Comparison of ENCODE assay signal across 7 mouse cellular contexts in the genomic region with DNA sequence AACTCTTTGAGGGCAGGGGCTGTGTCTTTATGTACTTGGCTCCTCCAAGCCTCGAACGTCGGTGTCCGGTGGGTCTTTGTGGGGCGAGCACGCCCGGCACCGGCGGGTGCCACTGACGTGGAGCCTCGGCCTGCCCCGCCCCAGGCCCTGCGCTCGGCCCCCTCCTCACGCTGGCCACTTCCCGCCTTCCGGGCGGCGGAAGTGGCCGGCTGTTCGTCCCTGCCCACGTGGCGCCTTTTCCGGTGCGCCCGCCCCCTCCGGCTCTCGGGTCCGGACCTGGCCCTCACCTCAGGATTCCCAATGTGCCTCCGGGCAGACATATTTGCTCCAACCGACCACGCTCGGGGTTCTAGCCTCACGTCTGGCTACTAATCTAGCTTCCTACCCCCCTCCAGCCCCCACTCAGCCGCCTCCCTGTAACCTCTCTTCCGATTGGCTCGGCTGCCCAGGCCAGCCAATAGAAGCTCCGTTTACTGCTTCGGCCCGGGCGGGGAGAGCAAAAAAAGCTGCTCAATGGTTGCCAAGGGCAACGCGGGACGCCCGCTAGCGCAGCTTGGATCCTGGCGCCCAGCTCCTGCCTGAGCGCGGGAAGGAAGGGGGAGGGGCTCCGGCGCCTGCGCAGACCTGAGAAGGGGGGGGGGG. TPM values are rescaled to one million over a fixed set of nuclear protein-coding genes. Genes with fewer than 3 reads are reported as not detected.
A peak's percentile ranks its signal among the peaks of the same experiment; 100 is the strongest.
DNase-seq lines count a peak whose midpoint lies in the region; ATAC-seq lines count a peak whose summit lies in the region.

A gene (minus strand): TSS at position 400 of the 642 bp plus-strand sequence.

- peak within 1 kb of the TSS; percentile 57 for H3K4me3 ChIP-seq in embryonic facial prominence, embryonic 10.5 days
- H3K4me3 ChIP-seq in limb, embryonic 10.5 days: peak within 1 kb of the TSS; percentile 53
- H3K4me3 ChIP-seq in midbrain, embryonic 13.5 days (replicated peaks): peak within 1 kb of the TSS; percentile 51

- peak within 1 kb of the TSS; percentile 93 for H3K27ac ChIP-seq in embryonic facial prominence, embryonic 10.5 days (replicated peaks)
- peak within 1 kb of the TSS; percentile 98 for H3K27ac ChIP-seq in limb, embryonic 10.5 days
- peak within 1 kb of the TSS; percentile 92 for H3K27ac ChIP-seq in midbrain, embryonic 13.5 days

- peaks cover 28% of the 10 kb centered on the region for H3K4me1 ChIP-seq in embryonic facial prominence, embryonic 10.5 days
- peaks cover 34% of the 10 kb centered on the region for H3K4me1 ChIP-seq in limb, embryonic 10.5 days
- peaks cover 21% of the 10 kb centered on the region for H3K4me1 ChIP-seq in midbrain, embryonic 13.5 days (replicated peaks)

- H3K9ac ChIP-seq in midbrain, embryonic 13.5 days (replicated peaks): peak within 1 kb of the TSS; percentile 65

- DNase-seq in adrenal gland, postnatal 10 days: peak; percentile 98
- DNase-seq in embryonic facial prominence, embryonic 10.5 days (ENCODE audit: low spot score): peak; percentile 98
- DNase-seq in kidney, adult 11 months: peak; percentile 94
- DNase-seq in limb, embryonic 10.5 days (ENCODE audit: low spot score): peak; percentile 99
- peak; percentile 94 for DNase-seq in spleen, adult 12 weeks (ENCODE audit: low spot score)

- WGBS in embryonic facial prominence, embryonic 10.5 days: under 1% methylated on average over 50 of the region's 52 CpGs
- WGBS in limb, embryonic 10.5 days: under 1% methylated on average over 49 of the region's 52 CpGs
- WGBS in midbrain, embryonic 13.5 days: under 1% methylated on average over 52 of the region's 52 CpGs

- H3K4me2 ChIP-seq in midbrain, embryonic 13.5 days (replicated peaks): peak within 1 kb of the TSS; percentile 60

- ATAC-seq in granulocyte monocyte progenitor cell, adult 5-6 weeks (replicated peaks; ENCODE audit: poor library complexity, severe bottlenecking): peak; percentile 99
- ATAC-seq in midbrain, embryonic 13.5 days: peak; percentile 99

- no peaks in the 10 kb centered on the region for H3K36me3 ChIP-seq in embryonic facial prominence, embryonic 10.5 days (replicated peaks)
- H3K36me3 ChIP-seq in limb, embryonic 10.5 days: peaks cover 5% of the 10 kb centered on the region; the same call in 1 of the 2 replicates
- no peaks in the 10 kb centered on the region for H3K36me3 ChIP-seq in midbrain, embryonic 13.5 days

- no peaks in the 10 kb centered on the region for H3K9me3 ChIP-seq in embryonic facial prominence, embryonic 10.5 days
- no peaks in the 10 kb centered on the region for H3K9me3 ChIP-seq in limb, embryonic 10.5 days (replicated peaks)
- H3K9me3 ChIP-seq in midbrain, embryonic 13.5 days: no peaks in the 10 kb centered on the region

- H3K27me3 ChIP-seq in embryonic facial prominence, embryonic 10.5 days (replicated peaks; ENCODE audit: low read depth, poor library complexity, severe bottlenecking): no peaks in the 10 kb centered on the region
- no peaks in the 10 kb centered on the region for H3K27me3 ChIP-seq in limb, embryonic 10.5 days (ENCODE audit: low read depth, poor library complexity, severe bottlenecking)
- H3K27me3 ChIP-seq in midbrain, embryonic 13.5 days: no peaks in the 10 kb centered on the region

RNA-seq across cellular contexts. Expression of the gene that starts here (rescaled TPM):
- total RNA-seq in adrenal gland, postnatal 10 days (2021): 1 to 10 TPM; 6.7 to 9.1 TPM
- 17.7 and 17.9 TPM in 2 replicates for polyA plus RNA-seq in embryonic facial prominence, embryonic 10.5 days (2016; fragmentation: Nextera tagmentation; extraction: Ambion mirVana)
- total RNA-seq in granulocyte monocyte progenitor cell, adult 5-6 weeks (2014; fragmentation: Nextera tagmentation): 3.4 and 3.7 TPM in 2 replicates
- 3.2 and 6.1 TPM in 2 replicates for total RNA-seq in granulocyte monocyte progenitor cell, adult 5-6 weeks (2017)
- polyA plus RNA-seq in limb, embryonic 10.5 days (2016; fragmentation: Nextera tagmentation; extraction: Ambion mirVana): 28.8 and 33.1 TPM in 2 replicates
- 15.5 and 17.1 TPM in 2 replicates for polyA plus RNA-seq in midbrain, embryonic 13.5 days (2015; fragmentation: Nextera tagmentation; extraction: Ambion mirVana)

Comparison
In these comparisons a context has a peak if more than half of its experiments do, and no peak if none do; other contexts are left out.
1. Peak in every context shown above with its lines: DNase-seq, ATAC-seq, H3K4me3 ChIP-seq and H3K27ac ChIP-seq.